Mouse (Mus musculus): Measurements from ENCODE around the gene Cpt2.

GRCm38 (mm10) chr4:107962792-107963191 is 39.4 kb upstream of the Cpt2 start:
- TF ChIP-seq CTCF (IDR thresholded peaks at IDR 0.05; ENCODE audit: extremely low read depth, insufficient read length, insufficient replicate concordance, low read depth, low read length) (no peak), POLR2A (IDR thresholded peaks at IDR 0.05; ENCODE audit: low read depth, low read length) (no peak)
